Mouse (Mus musculus): ENCODE measurements around the gene Ptpn11. TPM values are rescaled to one million over a fixed set of nuclear protein-coding genes. Genes with fewer than 3 reads are reported as not detected.

Gene Ptpn11
- polyA plus RNA-seq, 1 experiment, result 17.3 TPM

DNA sequence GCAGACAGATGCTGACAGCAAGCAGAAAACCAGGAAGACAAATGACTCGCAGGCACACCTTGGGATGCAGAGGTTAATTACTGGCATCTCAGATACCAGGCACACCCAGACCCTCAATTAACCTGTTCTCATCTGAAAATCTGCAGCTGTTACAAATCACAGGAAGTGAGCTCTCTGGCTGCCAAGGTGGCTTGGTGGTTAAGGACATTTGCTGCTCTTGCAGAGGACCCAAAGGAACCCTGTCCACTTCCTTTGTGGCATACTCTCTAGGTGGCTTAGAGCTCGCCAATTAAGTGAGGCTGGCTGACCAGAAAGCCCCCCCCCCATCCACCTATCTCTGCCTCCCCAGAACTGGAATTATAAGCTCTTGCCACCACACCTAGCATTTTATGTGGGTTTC is 91.1 kb downstream of the Ptpn11 start:
- H3K36me3 ChIP-seq (ENCODE audit: control insufficient read depth, insufficient read depth, low read length), result no peaks in the 10 kb centered on the region
- no peak overlapping the region for H3K27ac ChIP-seq (ENCODE audit: insufficient read depth, low read length)
- TF ChIP-seq CTCF (IDR thresholded peaks at IDR 0.05; ENCODE audit: extremely low read depth, insufficient read depth, insufficient read length, insufficient replicate concordance) (no peak), POLR2A (IDR thresholded peaks at IDR 0.05; ENCODE audit: low read depth, low read length) (no peak)
- peaks cover 4% of the 10 kb centered on the region; the same call in 1 of the 2 replicates for H3K4me1 ChIP-seq (ENCODE audit: control insufficient read depth, insufficient read depth, insufficient read length)
- no peak for DNase-seq (ENCODE audit: low read depth in 1 of 2, low spot score in 2 of 2)
- H3K4me3 ChIP-seq (ENCODE audit: extremely low read depth, insufficient read depth, insufficient read length), result no peak overlapping the region
- no peaks in the 10 kb centered on the region for H3K27me3 ChIP-seq (ENCODE audit: control insufficient read depth, insufficient read depth, low read length)
- WGBS, result 10% methylated on average over 2 of the region's 2 CpGs

DNA sequence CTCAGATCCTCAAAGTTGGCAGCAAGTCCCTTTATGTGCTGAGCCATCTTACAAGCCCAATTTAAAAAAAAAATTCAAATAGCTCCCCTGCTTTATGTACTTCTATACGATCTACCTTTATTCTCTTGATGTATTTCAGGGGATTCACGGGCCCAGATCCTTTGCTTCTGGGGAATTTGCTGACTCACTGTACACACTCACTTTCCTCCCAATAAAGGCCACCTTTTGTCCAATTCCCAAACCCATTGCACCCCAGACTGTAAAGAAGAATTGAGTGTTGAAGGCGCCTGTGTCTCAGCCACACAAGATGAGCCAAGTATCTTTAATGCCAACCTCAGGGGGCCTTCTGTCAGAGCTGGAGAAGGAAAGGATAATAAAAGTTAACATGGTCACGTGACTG is 93.2 kb downstream of the Ptpn11 start:
- Histone ChIP-seq H3K4me3 (ENCODE audit: extremely low read depth, insufficient read depth, insufficient read length) (no peak overlapping the region), H3K36me3 (ENCODE audit: control insufficient read depth, insufficient read depth, low read length) (no peaks in the 10 kb centered on the region), H3K27ac (ENCODE audit: insufficient read depth, low read length) (no peak overlapping the region), H3K27me3 (ENCODE audit: control insufficient read depth, insufficient read depth, low read length) (no peaks in the 10 kb centered on the region), H3K4me1 (ENCODE audit: control insufficient read depth, insufficient read depth, insufficient read length) (peaks cover 4% of the 10 kb centered on the region; the same call in 1 of the 2 replicates)
- DNase-seq (ENCODE audit: low read depth in 1 of 2, low spot score in 2 of 2), result no peak
- TF ChIP-seq CTCF (IDR thresholded peaks at IDR 0.05; ENCODE audit: extremely low read depth, insufficient read depth, insufficient read length, insufficient replicate concordance) (no peak), POLR2A (IDR thresholded peaks at IDR 0.05; ENCODE audit: low read depth, low read length) (no peak)
- WGBS, result 83% methylated on average over 4 of the region's 4 CpGs

DNA sequence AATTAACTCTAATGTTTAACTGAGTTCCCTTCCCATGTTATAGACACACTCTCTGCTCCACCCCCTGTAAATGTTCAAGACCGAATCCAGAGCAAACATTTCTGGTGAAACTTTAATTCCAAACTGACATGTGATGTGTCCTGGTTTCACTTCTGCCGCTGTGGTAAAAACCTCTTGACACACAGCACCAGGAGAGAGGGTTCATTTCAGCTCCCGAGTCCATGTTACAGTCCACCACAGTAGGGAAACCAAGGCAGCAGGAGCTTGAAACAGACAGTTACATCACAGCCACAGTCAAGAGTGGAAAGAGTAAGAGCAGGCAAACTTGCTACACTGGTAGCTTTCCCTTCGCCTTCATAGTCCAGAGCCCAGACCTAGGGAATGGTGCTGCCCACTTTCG is 94.5 kb downstream of the Ptpn11 start:
- Histone ChIP-seq H3K4me1 (ENCODE audit: control insufficient read depth, insufficient read depth, insufficient read length) (peaks cover 4% of the 10 kb centered on the region; the same call in 1 of the 2 replicates), H3K27me3 (ENCODE audit: control insufficient read depth, insufficient read depth, low read length) (no peaks in the 10 kb centered on the region), H3K27ac (ENCODE audit: insufficient read depth, low read length) (no peak overlapping the region), H3K4me3 (ENCODE audit: extremely low read depth, insufficient read depth, insufficient read length) (no peak overlapping the region), H3K36me3 (ENCODE audit: control insufficient read depth, insufficient read depth, low read length) (no peaks in the 10 kb centered on the region)
- no peak for TF ChIP-seq CTCF (IDR thresholded peaks at IDR 0.05; ENCODE audit: extremely low read depth, insufficient read depth, insufficient read length, insufficient replicate concordance)
- TF ChIP-seq POLR2A (IDR thresholded peaks at IDR 0.05; ENCODE audit: low read depth, low read length), result no peak
- DNase-seq (ENCODE audit: low read depth in 1 of 2, low spot score in 2 of 2), result no peak
- 70% methylated on average over 5 of the region's 5 CpGs for WGBS

DNA sequence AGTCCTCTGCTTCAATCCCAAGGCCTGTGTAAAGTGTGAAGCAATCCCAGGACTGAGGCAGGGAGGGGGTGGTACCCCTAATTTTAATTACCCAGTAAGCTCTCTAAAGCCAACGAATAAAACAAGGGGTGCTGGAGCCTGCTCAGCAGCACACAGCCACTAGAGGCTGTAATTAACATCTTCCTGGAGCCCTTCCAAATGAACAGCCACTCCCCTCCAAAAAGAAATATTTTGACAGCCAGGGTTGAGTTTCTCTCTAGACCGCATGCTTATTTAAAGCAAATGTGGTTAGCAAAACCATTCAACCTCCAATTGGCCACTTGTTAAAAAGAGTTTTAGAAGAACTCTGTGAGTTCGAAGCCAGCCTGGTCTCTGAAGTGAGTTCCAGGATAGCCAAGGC is 97.9 kb downstream of the Ptpn11 start:
- no peaks in the 10 kb centered on the region for H3K36me3 ChIP-seq (ENCODE audit: control insufficient read depth, insufficient read depth, low read length)
- H3K27ac ChIP-seq (ENCODE audit: insufficient read depth, low read length), result no peak overlapping the region
- no peaks in the 10 kb centered on the region; the same call in 1 of the 2 replicates for H3K4me1 ChIP-seq (ENCODE audit: control insufficient read depth, insufficient read depth, insufficient read length)
- H3K4me3 ChIP-seq (ENCODE audit: extremely low read depth, insufficient read depth, insufficient read length), result no peak overlapping the region
- no peak for DNase-seq (ENCODE audit: low read depth in 1 of 2, low spot score in 2 of 2)
- 33% methylated on average over 3 of the region's 3 CpGs for WGBS
- TF ChIP-seq CTCF (IDR thresholded peaks at IDR 0.05; ENCODE audit: extremely low read depth, insufficient read depth, insufficient read length, insufficient replicate concordance) (no peak), POLR2A (IDR thresholded peaks at IDR 0.05; ENCODE audit: low read depth, low read length) (no peak)
- no peaks in the 10 kb centered on the region for H3K27me3 ChIP-seq (ENCODE audit: control insufficient read depth, insufficient read depth, low read length)

DNA sequence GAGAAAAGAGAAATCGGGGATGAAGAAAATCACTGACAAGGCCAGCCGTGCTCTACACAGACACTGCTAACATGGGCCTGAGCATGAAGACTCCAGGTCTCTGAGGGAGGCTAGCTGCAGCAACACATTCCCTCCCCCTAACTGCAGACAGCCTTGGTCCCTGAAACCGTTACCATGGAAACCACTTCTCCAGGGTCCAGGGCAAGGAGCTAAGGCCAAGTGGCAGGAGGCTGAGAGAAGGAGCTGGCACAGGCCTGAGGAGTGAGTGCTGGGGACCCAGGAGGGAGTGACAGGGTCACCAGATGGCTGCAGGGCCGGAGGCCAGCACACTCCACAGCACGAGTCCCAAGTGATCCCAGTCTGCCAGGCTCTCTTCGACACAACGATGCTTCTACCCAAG is 101.5 kb downstream of the Ptpn11 start:
- DNase-seq (ENCODE audit: low read depth in 1 of 2, low spot score in 2 of 2), result no peak
- Histone ChIP-seq H3K36me3 (ENCODE audit: control insufficient read depth, insufficient read depth, low read length) (no peaks in the 10 kb centered on the region), H3K4me3 (ENCODE audit: extremely low read depth, insufficient read depth, insufficient read length) (no peak overlapping the region), H3K27ac (ENCODE audit: insufficient read depth, low read length) (no peak overlapping the region), H3K27me3 (ENCODE audit: control insufficient read depth, insufficient read depth, low read length) (no peaks in the 10 kb centered on the region), H3K4me1 (ENCODE audit: control insufficient read depth, insufficient read depth, insufficient read length) (no peaks in the 10 kb centered on the region; the same call in 1 of the 2 replicates)
- WGBS, result 88% methylated on average over 7 of the region's 7 CpGs
- TF ChIP-seq CTCF (IDR thresholded peaks at IDR 0.05; ENCODE audit: extremely low read depth, insufficient read depth, insufficient read length, insufficient replicate concordance), result no peak
- no peak for TF ChIP-seq POLR2A (IDR thresholded peaks at IDR 0.05; ENCODE audit: low read depth, low read length)

DNA sequence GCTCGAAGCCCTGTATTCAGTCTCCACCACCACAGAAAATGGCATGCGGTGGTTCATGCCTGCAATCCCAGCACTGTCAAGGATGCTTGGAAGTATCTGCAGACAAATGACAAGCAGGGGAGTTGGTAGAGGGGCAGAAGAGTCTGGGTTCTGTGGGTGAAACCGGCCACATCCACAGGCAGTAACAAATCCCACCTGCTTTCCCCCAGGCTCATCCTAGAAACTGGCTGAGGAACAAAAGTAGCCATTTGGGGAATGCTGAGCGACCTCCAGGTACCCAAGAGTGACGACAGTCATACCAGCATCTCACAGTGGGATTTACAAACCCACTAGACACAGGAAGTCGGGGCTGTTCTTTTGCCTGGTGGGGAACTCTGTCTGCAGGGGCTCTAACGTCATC is 103.5 kb downstream of the Ptpn11 start:
- WGBS, result 51% methylated on average over 7 of the region's 7 CpGs
- H3K4me1 ChIP-seq (ENCODE audit: control insufficient read depth, insufficient read depth, insufficient read length), result no peaks in the 10 kb centered on the region; the same call in 1 of the 2 replicates
- no peak for DNase-seq (ENCODE audit: low read depth in 1 of 2, low spot score in 2 of 2)
- H3K27me3 ChIP-seq (ENCODE audit: control insufficient read depth, insufficient read depth, low read length), result no peaks in the 10 kb centered on the region
- H3K36me3 ChIP-seq (ENCODE audit: control insufficient read depth, insufficient read depth, low read length), result no peaks in the 10 kb centered on the region
- H3K4me3 ChIP-seq (ENCODE audit: extremely low read depth, insufficient read depth, insufficient read length), result no peak overlapping the region
- TF ChIP-seq CTCF (IDR thresholded peaks at IDR 0.05; ENCODE audit: extremely low read depth, insufficient read depth, insufficient read length, insufficient replicate concordance), result no peak
- no peak for TF ChIP-seq POLR2A (IDR thresholded peaks at IDR 0.05; ENCODE audit: low read depth, low read length)
- no peak overlapping the region for H3K27ac ChIP-seq (ENCODE audit: insufficient read depth, low read length)

DNA sequence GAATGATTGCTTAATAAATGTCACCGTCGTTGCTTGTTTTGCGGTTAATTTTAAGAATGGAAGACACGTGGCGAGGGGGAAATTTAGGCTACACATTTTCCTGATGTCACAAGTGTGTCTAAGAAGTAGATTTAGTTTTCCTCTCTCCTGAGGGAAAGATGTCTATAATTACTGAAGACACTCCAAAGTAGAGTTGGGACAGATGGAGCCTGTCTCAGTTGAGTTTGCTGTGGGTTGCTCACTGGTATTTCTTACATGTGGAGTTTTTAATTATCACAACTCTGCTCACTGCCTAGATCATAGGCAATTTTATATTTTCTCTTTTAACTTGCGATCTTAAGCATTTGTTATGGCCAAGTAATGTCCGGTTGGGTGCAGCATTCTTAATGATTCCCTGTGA is 108.6 kb downstream of the Ptpn11 start:
- Histone ChIP-seq H3K27ac (ENCODE audit: insufficient read depth, low read length) (no peak overlapping the region), H3K4me3 (ENCODE audit: extremely low read depth, insufficient read depth, insufficient read length) (no peak overlapping the region), H3K36me3 (ENCODE audit: control insufficient read depth, insufficient read depth, low read length) (no peaks in the 10 kb centered on the region), H3K4me1 (ENCODE audit: control insufficient read depth, insufficient read depth, insufficient read length) (no peaks in the 10 kb centered on the region), H3K27me3 (ENCODE audit: control insufficient read depth, insufficient read depth, low read length) (no peaks in the 10 kb centered on the region)
- DNase-seq (ENCODE audit: low read depth in 1 of 2, low spot score in 2 of 2), result no peak
- no peak for TF ChIP-seq POLR2A (IDR thresholded peaks at IDR 0.05; ENCODE audit: low read depth, low read length)
- TF ChIP-seq CTCF (IDR thresholded peaks at IDR 0.05; ENCODE audit: extremely low read depth, insufficient read depth, insufficient read length, insufficient replicate concordance), result no peak
- 92% methylated on average over 7 of the region's 7 CpGs for WGBS

Measured in spleen, adult 2 months (tissue).